Mouse (Mus musculus): ENCODE data around the gene Magt1. TPM values are rescaled to one million over a fixed set of nuclear protein-coding genes. Genes with fewer than 3 reads are reported as not detected.

The Magt1 gene
- polyA plus RNA-seq, 1 experiment from 2014 or later: 27.0 TPM

Other genes with a start within 250 kb of the Magt1 start
- gene Fgf16, start 247.6 kb downstream of the Magt1 start, polyA plus RNA-seq (2015; fragmentation: Nextera tagmentation; extraction: Ambion mirVana): not detected in 2 replicates
- 268 and 271 TPM in 2 replicates for gene Atrx, start 82.5 kb downstream of the Magt1 start, polyA plus RNA-seq (2015; fragmentation: Nextera tagmentation; extraction: Ambion mirVana)
- 331 and 363 TPM in 2 replicates for gene Cox7b, start 3.8 kb upstream of the Magt1 start, polyA plus RNA-seq (2015; fragmentation: Nextera tagmentation; extraction: Ambion mirVana)
- 16.4 and 17.3 TPM in 2 replicates for gene Atp7a, start 15.4 kb upstream of the Magt1 start, polyA plus RNA-seq (2015; fragmentation: Nextera tagmentation; extraction: Ambion mirVana)
- gene Tlr13, start 131.3 kb upstream of the Magt1 start, polyA plus RNA-seq (2015; fragmentation: Nextera tagmentation; extraction: Ambion mirVana): 0.09 and 0.11 TPM in 2 replicates
- gene Pgk1, start 175.2 kb upstream of the Magt1 start, polyA plus RNA-seq (2015; fragmentation: Nextera tagmentation; extraction: Ambion mirVana): 346 and 364 TPM in 2 replicates
- gene Taf9b, start 209.3 kb upstream of the Magt1 start, polyA plus RNA-seq (2015; fragmentation: Nextera tagmentation; extraction: Ambion mirVana): 13.3 and 14.8 TPM in 2 replicates
- gene Fnd3c2, start 243.5 kb upstream of the Magt1 start, polyA plus RNA-seq (2015; fragmentation: Nextera tagmentation; extraction: Ambion mirVana): not detected in 2 replicates